Mouse (Mus musculus) thymus, postnatal 25 days (tissue): Measurements from ENCODE around the gene Rps6kl1.
"Not testable (repeated sequence)": the region's sequence is repeated elsewhere in the genome, so short reads cannot be mapped to it uniquely, and the experiment has no call there.

ENCODE experiments used
- DNase-seq: peaks from one replicate; pipeline ENCODE4 v3.0.0; 2022

Rps6kl1 gene

DNA sequence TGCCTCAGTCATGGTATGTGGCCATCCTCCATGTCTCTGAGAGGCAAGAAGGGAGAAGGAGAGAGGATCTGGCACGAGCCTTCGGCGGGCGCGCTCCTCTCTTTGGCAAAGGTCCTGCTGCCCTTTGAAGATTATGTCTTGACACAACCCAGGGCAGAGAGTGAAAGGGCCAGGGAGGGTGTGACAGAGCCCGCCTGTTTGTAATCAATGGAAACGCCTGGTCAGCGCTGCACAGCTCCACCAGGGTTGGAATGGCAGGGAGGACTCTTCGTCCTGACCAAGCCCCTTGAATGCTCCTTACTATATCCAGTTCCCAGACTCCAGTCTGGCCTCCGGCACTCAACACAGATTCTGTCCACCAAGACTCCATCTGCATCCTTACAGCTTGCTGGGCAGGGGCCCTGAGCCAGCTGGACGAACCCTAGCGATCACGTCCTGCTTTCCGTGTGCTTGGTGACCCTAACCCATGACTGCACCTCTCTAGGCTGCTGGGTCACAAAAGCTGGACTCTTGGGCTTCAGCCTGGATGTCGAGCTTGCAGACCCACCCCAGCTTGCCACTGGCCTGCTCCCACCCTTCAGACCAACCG, 24.1 kb upstream of the Rps6kl1 start:
- DNase-seq, result no peak

DNA sequence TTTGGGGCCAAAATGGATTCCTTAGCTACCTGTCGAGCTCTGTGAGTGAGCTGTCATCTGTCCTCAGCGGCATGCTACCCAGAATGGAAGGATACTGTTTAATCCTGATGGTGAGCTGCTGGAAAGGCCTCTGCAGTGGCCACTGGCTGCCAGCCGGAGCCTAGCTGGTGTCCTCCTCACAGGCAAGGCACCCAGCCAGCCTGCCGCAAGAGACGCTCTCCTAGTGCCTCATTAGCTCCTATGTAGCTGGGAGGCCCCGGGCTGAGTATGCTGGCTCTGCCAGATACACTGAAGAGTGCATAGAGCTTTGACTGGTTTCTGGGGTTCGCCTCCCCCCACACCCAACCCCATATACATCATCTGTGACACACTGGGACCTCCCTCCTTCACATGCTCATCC, 23.0 kb upstream of the Rps6kl1 start:
- DNase-seq, result no peak

DNA sequence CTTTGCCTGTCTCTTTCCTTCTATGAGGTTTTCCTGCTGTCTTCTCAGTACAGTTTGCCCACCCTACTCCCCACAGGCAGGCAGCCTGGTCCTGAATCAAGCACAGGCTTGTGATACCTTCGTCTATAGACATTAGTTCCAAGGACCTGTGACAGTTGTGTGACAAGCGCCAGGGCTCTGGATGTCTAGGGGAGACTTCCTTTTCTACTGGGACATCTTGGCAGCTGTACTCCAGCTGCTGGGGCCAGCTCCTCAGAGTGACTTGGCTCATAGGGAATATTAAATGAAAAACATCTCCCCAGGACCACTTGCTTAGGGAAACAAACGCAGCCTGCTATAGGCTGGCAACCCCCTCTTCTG, 19.9 kb upstream of the Rps6kl1 start:
- DNase-seq, result no peak

DNA sequence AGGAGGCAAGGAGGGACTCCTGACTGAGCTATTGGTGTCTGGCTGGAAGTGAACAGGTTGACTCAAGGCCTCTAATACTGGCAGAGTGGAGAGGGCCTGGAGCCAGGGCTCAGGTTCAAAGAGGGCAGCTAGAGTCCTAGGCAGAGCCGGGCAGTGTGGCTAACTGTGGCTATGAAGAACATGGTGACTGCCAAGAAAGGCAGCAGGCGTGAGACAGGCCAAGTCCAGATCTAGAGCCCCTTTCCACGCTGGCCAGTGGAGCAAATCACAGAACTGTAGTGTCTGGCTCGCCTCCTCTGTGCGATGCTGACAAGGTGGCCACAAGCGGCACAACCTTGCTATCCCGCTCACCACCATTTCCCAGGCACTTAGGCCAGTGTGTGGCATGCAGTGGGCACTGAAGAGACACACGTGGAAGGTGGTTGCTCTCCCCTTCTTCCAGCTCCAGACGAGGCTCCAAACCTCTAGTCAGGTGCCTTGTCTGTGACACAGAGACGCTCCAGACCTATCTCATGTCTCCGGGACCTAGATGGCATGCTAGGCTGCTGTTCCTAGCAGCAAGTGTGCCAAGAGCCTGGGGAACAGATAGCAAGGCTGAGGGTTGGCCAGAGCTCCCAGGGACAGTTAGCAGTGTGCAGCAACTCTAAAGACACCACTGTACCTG, 19.4 kb upstream of the Rps6kl1 start:
- no peak for DNase-seq

DNA sequence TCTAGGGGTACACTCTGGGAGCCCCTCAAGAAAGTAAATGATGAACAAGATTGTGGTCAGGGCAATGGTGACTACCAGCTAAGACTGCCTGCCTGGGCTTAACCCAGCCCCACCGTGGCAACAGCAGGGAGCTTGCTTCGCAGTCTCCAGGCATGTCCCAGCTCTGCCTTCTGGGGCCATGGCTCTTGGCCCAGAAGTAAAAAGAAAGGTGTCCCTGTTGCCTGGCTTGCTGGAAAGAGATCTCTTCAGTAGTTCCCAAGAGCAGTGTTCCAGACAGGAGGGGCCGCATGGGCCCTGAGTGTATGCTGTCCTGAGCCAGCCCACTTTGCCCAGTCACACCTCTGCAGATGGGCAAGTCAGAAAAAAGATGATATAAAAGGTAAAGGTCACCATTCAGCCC, 18.8 kb upstream of the Rps6kl1 start:
- no peak for DNase-seq

DNA sequence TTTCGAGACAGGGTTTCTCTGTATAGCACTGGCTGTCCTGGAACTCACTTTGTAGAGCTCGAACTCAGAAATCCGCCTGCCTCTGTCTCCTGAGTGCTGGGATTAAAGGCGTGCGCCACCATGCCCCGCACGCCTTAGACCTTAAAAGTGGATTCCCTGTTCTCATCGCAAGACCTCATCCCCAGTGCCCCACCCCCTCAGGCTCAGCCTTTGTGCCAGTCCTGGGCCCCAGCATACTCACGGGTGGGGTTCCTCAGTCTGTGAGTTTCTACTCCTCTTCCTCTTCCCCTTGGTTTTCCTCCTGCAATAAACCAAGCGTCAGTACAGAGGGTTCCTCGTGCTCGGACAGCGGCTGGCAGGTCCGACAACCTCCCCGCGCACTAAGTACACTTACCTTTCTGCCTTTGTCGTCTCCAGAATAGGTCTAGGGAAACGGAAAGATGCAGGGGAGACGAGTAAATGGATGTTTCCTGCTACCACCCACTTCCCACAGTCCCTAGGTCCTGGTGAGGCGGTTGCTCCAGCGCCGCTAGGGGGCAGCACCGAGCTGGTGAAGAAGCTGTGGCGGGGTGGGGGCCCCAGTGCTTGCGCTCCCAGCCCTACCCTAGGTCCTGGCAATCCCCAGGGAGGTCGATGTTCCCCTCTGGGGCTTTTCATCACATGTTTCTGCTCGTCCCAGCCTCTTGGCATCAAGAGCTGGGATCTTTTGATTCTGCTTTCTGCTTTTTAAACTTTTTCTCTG, 18.2 kb upstream of the Rps6kl1 start:
- DNase-seq, result peak; percentile 91

DNA sequence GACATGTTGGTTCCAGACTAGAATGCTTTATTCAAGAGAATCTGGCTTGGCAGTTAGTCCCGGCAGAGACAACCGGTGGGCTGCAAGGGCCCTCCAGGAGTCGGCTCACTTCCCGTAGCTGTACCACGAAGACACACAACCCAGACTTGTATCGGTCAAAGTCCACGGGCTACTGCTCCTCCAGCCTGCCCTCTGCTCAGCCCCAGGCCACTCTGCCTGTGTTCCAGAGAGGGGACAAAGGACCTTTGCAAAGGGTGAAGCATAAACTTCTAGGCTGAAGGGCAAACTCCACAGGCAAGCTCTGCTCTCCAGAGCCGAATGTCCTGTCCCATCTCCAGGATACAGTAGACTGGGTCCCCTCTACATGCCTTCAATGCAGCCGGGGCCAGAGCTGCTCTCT, 15.6 kb upstream of the Rps6kl1 start:
- no peak for DNase-seq

DNA sequence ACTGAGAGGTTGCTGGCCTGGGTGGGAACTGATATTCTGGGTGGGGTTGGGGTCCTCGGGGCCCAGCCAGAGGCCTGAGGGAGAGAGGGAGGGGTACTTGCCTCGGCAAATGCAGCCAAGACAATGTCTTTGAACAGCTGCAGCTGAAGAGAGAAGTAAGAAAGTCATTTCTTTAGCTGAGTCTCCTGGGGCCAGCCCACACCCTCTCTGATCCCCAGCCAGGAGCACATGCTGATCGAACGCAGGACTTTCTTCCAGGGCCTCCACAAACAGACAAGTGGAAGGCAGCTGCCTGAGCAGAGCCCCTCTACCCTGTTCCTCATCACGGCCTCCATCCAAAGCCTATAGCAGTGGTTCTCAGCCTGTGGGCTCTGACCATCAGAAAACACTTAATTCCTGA, 13.9 kb upstream of the Rps6kl1 start:
- no peak for DNase-seq

DNA sequence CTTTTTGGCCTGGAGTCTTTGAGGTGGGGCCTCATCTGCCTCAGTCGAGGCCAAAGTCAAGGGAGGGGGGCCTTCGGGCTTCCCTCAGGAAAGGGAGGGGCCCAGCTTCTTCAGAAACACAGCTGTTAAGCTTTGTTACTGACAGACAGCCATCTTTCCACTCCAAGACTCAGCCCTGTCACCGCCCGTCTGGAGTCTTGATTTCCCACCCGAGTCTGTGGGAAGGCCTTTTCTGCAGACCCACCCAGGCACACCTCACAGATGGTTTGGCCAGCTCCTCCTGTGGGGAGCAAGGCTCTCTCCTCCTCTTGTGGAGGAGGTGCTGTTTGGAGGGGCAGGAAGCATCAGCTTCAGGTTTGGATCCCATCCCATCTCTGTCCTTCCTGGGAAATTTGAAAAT, 8.5 kb upstream of the Rps6kl1 start:
- no peak for DNase-seq

DNA sequence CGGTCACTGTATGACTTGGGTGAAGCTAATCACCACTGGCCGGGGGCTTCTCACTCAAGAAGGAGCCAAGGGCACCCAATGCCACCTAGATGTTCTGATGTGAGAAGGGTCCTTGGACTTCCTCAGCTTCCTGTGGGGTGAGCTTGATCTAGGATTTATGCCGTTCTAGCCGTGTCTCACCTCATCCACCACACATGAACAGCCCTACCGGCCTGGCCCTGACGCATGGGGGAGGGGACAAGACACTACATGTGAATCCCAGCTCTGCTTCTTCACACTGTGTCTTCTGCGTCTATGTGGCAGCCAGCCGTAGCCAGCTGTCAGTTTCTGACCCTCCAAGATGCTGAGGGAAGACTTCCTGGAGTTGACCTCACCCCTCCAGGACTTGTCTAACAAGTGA, 7.7 kb upstream of the Rps6kl1 start:
- no peak for DNase-seq

DNA sequence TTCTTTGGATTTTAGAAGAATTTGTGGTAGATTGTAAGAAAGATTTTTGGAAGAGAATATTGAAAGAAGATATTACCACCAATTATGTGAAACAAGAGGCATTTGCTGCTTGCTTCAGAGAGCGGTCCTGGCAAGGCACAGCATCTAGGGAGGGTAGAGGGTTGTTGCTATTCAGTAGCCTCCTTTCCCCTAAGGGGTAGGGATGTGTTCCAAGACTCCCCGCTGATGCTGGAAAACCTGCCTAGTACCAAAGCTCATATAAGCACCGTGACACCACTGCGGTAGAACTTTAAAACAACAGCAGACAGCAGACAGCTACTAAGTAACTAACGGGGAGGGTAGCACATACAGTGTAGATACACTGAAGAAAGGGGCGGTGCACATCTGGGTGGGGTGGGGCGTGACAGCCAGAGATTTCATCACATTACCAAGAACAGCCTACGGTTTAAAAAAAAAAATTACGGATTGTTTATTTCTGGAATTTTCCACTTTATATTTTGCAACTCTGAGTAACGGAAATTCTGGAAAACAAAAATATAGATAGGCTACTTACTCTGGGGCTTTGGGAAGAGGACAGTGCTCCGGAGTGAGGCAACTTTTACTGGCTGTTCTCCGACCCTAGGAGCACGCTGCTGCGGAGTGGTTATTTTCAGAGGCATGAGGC, 6.9 kb upstream of the Rps6kl1 start:
- DNase-seq, result no peak

DNA sequence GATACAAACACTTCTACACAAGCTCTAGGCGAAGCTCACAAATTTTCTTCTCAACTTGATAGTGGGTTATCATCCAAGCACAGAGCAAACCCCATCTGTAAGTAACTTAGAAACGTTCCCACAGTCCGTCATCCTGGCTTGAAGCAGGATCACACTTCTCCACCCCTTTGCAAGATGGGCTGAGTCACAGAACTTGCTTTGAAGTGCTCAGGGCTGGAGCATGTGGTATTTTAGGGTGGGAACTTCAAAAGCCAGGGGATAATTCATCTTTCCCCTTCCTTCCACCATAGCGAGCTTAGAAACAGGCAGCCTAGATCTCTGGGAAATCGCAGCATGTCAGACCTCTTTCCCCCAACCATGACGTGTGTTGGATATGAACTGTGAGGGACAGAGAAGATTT, 5.3 kb upstream of the Rps6kl1 start:
- DNase-seq, result no peak

DNA sequence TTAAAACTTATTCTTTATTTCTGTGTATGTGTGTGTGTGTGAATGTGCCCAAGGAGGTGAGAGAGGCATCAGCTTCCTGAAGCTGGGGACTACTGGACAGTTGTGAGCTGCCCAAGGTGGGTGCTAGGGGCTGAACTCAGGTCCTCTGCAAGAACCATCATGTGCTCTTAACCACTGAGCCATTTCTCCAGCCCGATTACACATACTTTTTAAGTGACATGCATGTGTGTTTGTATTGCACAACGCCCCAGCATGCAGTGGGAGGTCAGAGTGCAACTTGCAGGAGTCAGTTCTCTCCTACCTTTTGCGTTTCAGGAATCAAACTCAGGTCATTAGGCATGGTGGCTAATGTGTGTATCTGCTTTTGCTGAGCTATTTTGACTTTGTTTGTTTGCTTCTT, 1.9 kb upstream of the Rps6kl1 start:
- no peak for DNase-seq

DNA sequence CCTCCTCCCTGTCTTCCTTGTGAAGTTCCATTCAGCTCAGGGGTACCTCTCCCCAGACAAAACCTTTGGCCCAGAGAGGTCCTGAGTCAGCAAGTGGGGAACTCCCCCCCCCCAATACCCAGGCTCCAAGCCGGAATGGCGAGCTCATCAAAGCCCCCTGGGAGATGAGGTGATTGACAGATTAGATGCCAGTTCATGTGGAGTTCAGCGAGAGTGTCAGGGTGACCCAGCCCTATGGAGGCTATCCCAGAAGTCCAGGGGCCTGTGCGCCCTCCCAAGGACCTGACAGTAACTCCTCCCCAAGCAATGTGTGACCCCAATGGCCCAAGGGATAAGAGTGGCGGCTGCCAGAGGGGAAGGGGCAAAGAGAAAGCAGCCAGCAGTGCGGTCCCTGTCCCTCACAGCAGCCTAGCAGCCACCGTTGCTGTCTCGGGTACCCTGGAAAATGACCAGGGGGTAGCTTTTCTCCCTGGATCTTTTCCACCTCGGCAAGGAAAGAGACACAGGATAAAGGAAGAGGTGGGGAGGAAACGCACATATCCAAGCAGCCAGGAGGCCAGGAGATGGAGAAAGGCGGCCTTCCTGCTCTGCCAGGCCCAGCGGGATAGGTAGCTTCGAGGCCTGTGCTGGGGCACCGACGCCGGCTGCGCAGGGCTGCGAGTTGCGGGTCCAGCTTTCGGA, 603 bp downstream of the Rps6kl1 start:
- DNase-seq, result no peak

DNA sequence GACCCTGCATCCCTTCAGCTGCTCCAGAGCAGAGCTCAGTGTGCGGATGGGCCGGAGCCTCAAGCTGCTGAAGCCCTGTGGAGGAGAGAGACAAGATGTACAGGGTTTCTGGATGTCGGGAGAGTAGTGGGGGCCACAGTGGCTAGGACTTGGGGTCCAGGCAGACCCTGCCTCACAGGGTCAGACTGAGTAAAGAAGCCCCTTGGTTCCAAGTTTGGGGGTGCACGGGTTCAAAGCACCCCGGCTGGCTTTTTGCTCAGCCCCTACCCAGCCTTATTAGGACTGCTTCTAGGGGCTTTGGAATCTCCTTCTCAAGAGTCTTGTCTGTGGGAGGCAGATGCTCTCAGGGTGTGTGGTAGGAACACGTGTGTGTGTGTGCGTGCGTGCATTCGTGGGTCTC, 4.2 kb downstream of the Rps6kl1 start:
- DNase-seq, result no peak

DNA sequence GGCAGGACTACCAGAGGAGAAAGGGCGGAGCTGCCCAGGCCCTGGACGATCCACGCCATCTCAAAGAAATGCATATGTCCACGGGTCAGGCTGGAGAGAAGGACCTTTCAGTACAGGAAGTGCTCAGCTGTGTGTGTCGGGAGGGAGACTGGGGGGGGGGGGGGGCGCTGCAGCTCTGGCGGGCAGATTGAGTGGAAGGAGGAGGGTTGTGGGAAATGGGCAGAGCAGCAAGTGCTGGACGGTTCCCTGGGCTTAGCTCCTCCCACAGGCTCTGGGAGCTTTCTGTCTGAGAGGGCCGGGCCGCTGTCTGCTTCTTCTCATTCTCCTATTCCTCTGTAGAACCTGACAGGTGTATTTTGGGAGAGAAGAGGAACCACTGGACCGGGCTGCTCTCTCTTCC, 4.7 kb downstream of the Rps6kl1 start:
- DNase-seq, result no peak

DNA sequence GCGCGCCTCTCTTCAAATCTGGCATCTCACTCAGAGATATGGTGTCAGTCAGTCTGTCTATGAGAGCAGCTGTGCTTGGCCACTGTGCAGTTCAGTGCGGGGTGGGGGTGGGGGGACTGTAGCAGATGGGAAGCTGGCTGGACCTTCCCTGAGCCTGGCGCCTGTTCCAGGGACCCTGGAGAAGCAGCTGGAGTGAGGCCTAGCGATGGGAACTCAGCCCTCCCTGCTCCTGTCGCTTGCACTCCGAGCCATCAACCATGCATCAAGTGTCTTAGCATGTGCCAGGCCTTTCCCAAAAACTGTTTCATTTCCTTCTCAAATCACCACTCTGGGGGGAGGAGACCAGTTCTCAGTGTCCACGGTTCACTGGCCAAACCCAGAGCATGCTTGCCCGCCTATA, 5.4 kb downstream of the Rps6kl1 start:
- no peak for DNase-seq

DNA sequence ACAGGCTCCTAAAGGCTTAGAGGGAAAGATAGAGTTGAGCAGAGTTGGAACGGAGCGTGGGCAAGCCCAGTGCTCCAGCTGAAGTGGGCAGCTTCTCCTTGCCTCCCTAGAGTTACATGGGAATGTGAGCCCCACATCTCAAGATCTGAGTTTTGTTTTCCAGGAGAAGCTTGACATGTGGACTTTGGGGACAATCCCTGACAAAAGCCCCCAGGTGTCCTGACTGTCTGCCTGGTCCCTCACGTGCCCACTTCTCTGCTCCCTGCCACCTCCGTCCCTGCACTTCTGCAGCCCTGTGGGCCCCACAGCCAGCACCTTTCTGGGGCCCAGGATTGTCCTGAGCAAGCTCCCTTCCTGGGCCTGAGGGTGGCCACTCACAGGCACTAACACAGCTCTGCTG, 6.2 kb downstream of the Rps6kl1 start:
- DNase-seq, result no peak

DNA sequence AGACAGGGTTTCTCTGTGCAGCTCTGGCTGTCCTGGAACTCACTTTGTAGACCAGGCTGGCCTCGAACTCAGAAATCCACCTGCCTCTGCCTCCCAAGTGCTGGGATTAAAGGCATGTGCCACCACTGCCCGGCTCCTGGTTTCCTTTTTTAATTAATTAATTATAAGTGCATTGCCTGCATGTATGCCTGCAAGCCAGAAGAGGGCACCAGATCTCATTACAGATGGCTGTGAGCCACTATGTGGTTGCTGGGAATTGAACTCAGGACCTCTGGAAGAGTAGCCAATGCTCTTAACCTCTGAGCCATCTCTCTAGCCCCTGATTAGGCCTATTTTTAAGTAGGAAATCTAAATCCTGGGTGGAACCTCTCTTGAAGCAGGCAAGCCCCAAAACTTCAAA, 6.8 kb downstream of the Rps6kl1 start:
- DNase-seq, result not testable (repeated sequence)

DNA sequence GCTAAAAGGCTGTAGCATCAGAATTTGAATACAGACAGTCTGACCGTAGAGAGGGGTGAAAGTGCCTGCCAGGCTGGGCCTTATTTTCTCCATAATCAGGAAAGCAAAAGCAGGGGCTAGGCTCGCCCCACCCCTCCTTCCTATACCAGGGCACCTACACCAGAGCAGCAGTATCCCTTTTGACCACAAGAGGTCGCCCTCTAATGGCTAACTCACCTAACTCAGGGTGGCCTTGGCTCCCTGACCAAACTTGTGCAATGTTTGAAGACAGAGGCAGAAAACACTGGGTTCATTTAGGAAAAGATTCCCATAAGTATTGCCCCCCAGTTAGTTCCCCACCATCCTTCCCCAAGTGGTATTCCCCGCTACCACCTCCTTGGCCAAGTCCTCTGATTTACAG, 8.3 kb downstream of the Rps6kl1 start:
- DNase-seq, result peak; percentile 85

DNA sequence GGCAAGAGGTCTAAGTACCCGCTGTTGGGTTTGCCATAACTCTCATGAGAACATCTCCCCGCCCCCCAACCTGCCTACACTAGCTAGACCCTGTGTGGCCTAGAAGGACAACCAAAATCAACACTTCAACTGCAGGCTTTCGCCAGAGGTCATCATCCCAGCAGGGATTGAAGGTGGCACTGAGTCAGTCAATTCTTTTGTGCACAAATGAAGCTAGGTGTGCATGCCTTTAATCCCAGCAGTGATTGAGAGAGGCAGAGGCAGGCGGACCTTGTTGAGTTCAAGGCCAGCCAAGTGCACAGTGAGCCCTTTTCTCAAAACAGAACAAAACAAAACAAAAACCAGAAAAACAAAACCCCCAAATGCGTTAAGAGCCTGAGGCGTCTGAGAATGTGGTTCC, 10.0 kb downstream of the Rps6kl1 start:
- no peak for DNase-seq

DNA sequence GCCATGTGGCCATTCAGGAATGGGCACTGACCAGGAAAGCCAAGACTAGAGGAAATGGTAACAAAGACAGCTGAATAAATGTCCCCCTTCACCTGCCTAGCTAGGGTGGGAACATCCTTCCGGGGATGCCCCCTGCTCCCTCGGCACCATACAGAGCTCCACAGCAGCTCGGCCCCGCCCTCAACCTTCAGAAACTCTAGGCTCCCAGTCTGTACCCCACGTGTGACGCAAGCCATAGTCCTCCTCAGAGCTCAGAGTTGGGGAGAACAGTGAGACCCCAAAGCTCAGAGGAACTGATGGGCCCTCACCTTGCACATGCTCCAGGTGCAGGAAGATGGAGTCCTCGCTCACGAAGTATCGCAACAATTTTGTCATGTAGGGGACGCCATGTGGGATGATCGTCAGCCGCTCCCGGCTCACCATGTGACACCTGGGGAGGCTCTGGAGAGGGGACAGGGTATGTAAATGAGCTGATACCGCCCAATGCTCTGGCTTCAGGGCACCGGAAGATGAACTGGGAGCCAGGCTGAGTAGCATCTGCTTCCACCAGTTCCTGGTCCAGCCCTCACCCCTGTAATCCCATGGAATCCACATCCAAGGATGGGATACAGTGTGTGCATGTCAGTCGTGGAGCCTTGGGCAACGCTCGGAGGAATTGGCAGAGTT, 10.9 kb downstream of the Rps6kl1 start:
- DNase-seq, result peak; percentile 54

DNA sequence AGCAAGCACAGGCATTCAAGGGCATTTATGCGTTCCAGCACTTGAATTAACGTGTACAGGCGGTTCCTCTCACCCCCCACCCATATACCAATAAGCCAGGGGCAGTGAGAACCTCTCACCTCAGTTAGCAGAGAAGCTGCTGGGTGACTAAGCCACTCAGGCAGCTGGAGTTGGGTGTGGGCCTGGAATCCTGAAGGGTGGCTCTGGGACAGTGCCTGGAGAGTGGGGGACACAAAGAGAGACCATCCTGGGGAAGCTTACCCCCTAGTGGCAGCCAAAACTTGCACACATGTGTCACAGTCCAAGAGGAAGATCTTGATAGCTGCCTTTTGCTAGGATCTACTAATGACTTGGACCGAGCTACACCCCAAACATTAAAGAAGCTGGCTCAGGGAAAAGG, 14.4 kb downstream of the Rps6kl1 start:
- no peak for DNase-seq
